Mouse (Mus musculus) testis, adult 2 months (tissue): ENCODE data around the gene Tle4.

ENCODE experiments used
- CTCF ChIP-seq: fragments of 200-500 bp; IDR thresholded peaks from 2 replicates; pipeline ENCODE4 v1.5.1; 2012; ENCODE audit warnings: low read depth, mild to moderate bottlenecking, inconsistent platforms, low read length, moderate library complexity; ENCODE audit not compliant: control insufficient read depth, insufficient read depth, insufficient replicate concordance
- POLR2A ChIP-seq: fragments of 200-500 bp; IDR thresholded peaks from 2 replicates; pipeline ENCODE4 v1.6.1; 2012; ENCODE audit warnings: low read depth, mild to moderate bottlenecking, inconsistent platforms, low read length, moderate library complexity; ENCODE audit not compliant: control insufficient read depth

DNA sequence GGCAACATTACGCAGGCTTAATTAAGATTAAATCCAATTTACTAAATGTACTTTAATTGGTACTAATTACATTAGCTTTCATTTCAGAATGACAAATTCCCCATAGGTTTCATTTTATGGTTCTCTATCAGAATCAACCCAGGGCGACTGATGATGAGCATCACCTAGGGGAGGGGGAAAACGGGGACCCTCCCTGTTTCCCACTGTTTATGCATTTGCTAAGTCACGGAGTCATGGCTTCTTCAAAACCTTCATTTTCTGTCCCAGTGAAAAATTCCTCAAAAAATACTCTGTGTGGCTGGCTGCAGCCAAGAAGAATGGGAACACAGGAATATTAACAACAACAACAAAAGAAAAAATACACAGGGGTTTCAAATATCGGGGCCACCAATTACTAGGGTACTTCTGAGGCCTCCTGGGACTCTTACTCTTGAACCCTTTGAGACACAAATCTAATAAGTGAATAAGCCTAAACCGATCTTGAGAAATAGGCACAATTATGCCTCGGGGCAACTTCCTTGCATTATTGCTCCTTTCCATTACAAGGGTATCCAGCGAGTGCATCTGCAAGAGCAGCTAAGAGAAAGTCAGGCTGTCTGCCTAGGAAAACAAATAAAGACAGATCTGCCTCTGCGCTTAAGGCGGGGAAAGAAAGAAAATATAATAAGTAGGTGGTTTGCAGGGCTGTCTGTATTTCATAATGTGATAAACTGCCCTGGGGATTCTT, 5.9 kb downstream of the Tle4 start:
- TF ChIP-seq CTCF (no peak), POLR2A (no peak)
